Mouse (Mus musculus): ENCODE results near the gene Nlgn2.

Nlgn2 gene

DNA sequence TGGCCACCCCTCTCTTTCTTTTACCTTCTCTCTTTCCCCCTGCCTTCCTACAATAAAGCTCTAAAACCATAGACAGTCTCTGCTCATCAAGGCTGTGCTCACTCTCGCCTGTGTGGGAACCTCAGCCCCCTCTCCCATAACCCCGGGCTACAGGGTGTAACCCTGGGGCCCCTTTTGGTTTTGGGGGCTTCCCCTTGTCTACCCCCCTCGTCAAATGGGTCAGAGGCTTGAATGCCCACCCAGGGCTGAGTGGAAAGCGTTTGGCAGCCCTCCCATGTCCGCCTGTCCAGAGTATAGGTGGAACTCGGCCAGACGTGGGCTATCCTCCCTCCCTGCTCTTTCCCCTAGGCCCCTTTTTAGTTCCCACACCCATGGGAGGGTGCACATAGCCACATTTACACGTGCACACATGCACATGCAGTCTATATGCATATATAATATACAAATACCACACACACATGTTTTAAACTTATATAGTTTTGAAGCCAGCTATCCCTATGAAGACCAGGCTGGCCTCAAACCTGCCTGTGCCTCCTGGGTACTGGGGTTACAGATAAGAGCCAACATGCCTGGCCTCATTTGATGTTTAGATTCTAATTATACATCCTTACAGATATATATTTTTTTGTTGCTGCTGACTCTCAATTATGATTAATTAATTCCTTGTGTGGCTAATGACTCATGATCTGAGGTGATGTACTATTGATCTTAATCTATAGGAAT is 26.7 kb upstream of the Nlgn2 start:
- CTCF ChIA-PET = interaction anchor here (0.7 kb wide), 1 partner anchor 103 kb away, joined by 18 read pairs; no protein-coding TSS in a partner anchor

DNA sequence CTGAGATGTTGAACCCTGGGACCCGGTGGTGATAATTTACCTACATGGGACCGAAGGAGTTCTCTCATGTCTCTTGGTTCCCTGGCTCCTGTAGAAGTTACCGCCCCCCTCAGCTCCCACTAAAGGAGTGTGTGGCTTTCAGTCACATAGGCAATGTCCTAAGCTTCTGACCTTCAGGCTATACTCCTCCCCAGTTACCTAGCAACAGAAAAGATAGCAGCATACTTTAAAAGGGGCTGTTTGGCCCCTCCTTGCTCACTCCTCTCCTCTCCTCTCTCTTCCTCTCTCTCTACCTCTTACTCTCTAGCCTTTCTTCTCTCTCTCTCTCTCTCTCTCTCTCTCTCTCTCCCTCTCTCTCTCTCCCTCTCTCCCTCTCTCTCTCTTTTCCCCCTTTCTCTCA is 26.1 kb upstream of the Nlgn2 start:
- CTCF ChIA-PET = interaction anchor here (0.7 kb wide), 1 partner anchor 103 kb away, joined by 18 read pairs; no protein-coding TSS in a partner anchor

DNA sequence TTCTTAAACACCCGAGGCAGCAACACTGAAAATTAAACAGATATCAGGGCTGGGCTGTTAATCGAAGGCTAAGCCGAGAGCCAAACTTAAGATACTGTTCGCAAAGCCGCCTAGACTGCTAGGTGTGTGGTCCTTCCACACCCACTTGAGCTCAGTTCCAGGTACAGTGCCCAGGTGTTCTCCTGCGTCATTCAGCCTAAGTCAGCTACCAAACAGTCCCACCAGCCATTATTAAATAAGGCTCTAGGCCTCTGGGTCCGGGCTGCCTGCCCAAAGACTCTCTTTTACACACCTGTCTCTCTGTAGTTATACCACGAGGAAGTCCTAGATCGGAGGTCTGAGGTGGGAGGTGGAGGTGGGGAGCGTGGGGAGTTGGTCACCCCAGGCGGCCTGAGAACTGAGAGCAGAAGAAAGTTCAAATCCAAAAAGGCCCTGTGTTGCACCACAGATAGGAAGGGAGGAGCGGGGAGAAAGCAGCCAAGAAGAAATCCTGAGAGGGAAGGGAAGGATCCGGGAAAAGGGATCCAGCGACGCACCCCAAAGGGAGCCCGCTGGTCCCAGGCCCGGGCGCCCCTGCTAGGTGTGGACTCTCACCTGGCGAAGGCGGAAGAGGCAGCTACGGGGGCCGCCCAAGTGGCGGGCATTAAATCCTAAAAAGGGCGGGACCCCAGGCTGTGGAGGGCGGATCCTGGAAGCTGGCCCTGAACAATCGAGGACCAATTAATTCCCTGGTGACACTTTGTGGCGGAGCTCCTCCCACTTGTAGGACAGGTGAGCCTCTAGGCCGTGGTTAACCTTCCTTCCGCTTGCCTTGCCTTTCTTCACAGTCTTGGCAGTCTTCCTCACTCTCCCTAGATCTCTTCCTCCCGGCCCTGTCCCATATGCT is 20.8 kb upstream of the Nlgn2 start, which contains the start of gene Tnk1:
TSS of gene Tnk1 (minus strand) at position 618 of the 886 bp plus-strand sequence.
- CTCF ChIA-PET = interaction anchor here (0.5 kb wide), 1 partner anchor 47 kb away, joined by 3 read pairs; no protein-coding TSS in a partner anchor

DNA sequence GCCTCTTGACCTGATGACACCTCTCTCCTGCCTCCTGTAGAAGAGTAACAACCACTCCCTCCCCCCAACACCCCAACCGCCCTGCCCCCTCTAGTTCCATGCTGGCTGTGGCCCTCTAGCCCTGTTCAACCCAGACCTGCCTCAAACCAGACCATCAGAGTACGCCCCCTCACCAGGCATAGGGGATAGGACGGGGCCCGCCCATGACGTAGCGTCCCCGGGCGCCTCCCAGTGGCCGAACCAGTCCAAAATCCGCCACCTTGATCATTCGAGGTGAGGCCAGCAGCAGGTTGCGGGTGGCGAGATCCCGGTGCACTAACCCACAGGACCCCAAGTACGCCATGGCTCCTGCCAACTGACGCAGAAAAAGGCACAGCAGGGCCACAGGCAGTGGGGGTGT is 17.8 kb upstream of the Nlgn2 start:
- CTCF ChIA-PET = no interaction called here

DNA sequence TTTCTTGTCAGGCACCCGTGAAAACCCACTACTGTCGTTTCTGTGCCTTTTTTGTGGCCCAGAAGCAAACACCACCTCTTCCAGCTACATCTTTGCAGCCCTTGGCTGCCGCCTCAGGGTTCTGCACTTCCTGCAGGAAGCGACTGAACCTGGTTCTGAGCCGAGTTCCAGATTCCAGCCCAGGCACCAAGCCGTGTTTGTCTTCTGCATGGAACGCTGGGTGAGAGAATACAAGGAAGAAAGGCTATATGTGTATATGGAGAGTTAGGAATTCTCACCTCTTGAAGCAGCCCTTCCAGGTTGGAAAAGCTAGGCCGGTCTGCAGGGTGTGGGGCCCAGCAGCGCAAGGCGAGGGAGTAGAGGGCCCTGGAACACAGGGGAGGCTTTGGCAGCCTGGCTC is 17.1 kb upstream of the Nlgn2 start:
- CTCF ChIA-PET = interaction anchor here (0.6 kb wide), 1 partner anchor 15 kb away, joined by 4 read pairs; no protein-coding TSS in a partner anchor

DNA sequence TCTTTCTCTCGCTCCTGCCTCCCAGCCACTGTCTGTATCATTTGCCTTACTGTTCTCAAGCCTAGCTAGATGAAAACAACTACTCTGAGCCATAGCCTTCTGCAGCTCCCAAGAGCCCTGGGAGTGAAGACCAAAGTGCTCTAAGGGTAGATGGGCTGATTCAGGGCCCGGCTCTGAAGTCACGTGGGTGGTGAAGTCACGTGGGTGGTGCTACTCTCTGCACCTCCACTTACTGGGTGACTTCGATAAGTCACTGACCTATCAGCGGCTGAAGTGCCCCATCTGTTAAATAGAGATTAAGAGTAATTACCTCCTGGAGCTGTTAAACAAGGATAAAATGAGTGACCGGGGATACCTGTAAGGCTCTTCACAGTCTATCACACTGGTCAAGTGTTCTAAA is 16.4 kb upstream of the Nlgn2 start:
- CTCF ChIA-PET = no interaction called here

DNA sequence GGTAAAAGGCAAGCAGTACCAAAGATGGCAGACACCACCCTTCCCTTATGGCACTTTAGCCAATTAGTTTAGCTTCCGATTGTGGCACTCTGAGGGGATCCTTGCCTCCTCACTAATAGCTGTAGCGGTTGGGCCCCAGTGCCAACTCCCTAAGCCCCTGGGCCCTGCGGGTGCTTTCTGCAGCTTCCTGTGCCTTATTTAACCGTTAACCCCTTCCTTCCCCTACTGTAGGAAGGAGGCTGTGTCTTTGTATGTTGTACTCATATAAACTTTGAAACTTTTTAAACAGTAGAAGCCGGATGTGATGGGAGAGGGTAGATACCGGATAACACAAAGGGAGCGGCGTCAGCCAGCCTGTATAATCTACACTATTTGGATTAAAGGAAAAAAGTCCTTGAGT is 13.2 kb upstream of the Nlgn2 start:
- CTCF ChIA-PET = interaction anchor here (0.5 kb wide), 1 partner anchor 81 kb away, joined by 3 read pairs; no protein-coding TSS in a partner anchor

DNA sequence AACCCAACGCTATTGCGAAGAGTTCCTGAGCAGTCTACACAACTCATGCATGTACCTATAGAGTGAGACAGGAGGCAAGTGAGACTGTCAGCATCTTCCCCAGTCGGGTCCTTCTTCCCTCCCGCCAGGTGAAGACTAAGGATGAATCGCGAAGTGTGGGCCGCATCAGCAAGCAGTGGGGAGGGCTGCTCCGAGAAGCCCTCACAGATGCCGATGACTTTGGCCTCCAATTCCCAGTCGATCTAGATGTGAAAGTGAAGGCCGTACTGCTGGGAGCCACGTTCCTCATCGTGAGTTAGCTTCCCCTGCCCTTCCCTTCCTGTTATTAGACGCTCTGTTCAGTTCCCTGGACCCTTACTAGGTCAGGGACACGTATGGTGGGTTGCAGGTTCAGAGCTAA is 12.3 kb upstream of the Nlgn2 start:
- CTCF ChIA-PET = no interaction called here

DNA sequence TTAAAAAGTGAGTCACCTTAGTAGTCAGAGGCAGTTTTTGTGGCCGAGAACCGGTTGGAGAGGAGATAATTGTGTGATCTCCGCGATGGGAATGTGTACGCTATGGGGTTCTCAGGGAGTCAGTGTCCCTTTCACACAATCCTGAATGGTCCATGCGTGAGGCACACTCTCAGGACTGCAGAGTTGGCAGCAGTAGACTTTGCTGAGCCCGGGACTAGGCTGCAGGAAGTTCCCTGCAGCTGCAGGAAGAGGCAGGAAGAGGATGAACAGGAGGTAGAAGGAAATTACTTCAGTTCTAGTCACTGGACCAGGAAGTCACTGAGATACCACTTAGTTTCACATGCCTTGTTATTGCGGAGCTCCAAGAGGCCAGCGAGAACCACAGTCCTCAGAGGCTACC is 11.5 kb upstream of the Nlgn2 start:
- CTCF ChIA-PET = no interaction called here

DNA sequence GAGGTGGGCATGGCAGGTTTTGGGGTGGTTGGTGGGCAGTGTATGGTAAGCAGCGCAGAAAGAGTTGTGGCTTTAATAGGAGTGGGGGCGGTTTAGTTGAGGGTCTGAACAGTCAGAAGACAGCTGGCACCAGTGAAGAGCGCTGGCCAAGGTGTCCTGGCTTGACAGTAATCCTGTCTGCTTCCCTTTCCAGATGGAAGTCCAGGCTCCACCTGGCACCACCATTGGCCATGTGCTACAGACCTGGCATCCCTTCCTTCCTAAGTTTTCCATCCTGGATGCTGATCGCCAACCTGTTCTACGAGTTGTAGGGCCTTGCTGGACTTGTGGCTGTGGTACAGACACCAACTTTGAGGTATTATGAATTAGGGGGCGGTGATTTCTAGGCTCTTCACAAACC is 10.4 kb upstream of the Nlgn2 start:
- CTCF ChIA-PET = no interaction called here

DNA sequence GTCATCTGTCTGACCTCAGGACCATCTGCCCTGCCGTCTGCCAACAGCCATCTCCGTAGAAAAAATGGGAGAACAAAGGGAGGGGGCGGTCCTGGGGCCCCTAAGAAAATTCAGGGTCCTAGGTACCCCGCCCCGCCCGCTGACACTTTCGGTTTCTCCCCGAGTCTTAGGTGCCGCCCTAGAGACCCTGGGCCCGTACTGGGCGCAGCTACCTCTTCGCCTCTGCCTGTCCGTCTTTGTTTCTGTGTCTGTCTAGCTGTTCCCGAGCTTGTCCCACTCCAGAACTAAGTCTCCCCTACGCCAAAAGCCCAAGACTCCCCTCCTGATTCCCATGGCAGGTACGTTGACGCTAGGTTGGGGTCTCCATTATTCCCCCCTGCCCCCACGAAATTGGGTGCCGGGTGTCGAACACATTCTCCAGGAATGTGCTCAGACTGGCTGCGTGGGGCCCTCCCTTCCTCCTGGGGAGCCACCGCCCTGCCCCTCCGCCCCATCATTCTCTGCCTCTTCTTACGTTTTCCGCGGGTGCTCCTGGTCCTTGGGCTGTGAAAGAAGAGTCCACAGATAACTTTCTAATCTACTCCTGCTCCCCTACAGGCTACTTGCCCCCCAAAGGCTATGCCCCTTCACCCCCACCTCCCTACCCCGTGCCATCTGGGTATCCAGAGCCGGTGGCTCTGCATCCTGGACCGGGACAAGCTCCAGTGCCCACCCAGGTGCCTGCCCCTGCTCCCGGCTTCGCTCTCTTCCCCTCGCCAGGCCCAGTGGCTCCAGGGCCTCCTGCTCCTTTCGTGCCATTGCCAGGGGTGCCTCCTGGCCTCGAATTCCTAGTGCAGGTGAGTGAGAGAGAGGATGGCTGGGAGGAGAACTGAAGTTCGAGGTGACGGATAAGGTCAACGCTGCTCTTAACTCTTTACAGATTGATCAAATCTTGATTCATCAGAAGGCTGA is 9.4 kb upstream of the Nlgn2 start:
- CTCF ChIA-PET = no interaction called here

DNA sequence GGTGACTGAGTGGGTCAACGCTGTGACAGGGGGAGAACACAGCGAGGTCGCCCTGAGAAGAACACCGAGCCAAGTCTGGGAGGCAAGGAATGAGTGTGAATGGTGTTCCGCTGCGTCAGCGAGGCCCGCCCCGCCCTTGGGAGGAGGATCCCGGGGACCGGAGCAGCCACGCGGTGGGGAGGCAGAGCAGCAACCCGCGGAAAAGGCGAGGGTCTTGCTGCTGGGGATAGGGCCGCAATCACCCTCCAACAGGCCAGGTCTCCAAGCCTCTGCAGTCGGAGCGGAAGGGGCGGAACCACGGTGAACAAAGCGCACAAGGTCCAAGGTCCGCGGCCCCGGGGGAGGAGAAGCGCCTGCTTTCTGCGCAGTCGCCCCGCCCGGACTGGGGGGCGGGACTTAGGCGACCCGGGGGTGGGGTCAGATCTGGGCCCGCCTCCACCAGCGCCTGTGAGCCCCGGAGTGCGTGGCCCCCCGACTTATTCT is 8.7 kb upstream of the Nlgn2 start, which contains the start of gene Plscr3:
TSS of gene Plscr3 (plus strand) at position 179 of the 483 bp plus-strand sequence.
- CTCF ChIA-PET = no interaction called here

DNA sequence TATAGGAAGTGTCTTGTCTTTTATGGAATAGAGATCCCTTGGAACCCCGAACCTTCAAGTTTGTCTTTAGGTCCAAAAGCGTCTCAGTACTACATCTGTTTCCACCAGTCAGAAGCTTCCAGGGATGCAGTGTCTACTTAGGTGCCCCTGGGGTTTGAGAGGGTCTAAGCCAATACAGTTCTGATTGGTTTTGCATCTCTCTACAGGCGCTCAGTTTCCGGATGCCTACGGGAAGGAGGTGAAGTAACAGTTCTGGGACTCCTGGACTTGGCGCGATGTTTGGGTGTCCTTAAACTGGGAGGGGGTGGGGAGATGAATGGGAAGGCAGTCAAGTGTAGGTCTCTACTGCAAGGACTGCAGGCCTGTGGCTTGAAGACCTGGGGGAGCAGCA is 1.1 kb upstream of the Nlgn2 start:
- CTCF ChIA-PET = no interaction called here

DNA sequence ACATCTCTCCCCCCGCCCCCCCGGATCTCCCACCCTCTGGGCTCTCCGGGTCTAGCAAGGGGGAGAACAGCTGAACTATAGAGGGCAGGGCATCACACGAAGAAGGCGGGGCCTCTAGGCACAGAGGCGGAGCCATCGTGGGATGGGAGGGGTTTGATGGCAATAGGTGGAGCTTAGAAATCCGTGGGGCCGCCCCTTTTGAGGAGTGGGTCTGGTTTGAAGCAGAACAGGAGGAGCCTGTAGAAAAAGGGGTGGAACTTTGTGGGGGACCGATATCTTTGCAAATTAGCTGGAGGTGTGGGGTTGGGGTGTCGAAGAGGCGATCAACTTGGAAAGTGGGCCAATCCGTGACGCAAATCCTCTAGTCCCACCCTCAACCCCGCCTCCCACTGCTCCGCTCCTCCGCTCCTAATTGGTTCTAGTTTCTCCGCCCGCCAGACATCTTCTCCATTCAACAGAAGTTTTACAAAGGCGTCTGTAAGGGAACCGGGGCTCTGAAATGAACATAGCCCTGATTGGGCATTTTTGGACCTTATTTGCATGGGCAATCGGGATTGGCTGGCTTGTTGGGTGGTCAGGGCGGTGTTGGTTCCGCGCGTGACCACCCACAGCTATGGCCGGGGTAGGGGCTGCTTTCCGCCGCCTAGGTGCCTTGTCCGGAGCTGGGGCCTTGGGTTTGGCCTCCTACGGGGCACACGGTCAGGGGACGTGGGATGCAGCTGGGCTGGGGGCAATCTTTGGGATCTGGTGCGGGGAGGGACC is 549 bp upstream of the Nlgn2 start, which contains the start of gene Tmem256:
TSS of gene Tmem256 (plus strand) at position 563 of the 762 bp plus-strand sequence.
- CTCF ChIA-PET = interaction anchor here (0.7 kb wide), 1 partner anchor 34 kb away, joined by 3 read pairs; no protein-coding TSS in a partner anchor

DNA sequence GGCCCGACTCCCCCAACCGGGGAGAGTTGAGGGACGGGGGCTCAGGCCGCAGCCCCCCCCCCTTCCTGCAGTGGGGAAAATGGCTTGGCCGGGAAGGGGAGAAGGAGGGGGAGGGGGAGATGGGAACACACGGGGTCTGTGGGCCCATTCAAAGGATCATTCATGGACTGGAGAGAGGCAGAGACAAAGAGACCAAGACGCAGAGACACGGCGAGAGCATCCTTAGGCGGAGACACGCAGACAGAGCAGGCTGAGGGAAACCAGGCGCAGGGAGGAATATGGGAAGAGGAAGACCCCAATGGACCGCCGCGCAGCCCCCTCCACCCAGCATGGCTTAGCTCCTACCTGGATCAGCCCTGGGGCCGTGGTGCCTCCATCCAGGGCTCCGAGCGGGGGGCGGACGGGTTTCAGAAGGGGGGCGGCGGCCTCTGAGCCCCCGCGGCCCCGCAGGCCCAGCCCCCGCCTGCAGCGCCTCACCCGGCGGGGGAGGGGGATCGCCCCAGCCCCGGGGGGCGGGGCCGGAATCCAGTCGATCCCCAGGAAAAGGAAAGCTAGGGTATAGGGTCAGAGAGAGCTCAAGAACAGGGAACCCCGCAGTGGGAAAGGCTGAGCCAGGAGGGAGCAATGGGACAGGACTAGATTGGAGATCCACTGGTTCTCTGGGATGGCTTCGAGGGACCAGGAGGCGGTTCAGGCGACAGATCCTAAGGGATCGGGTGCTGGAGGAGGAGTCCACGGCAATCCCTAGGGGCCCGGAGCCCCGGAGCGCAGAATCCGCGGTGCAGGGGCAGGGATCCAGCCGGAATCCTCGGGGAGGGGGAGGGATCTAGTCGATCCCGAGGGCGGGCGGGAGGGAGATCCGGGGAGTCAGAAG is 644 bp downstream of the Nlgn2 start:
- CTCF ChIA-PET = interaction anchor here (0.8 kb wide), 1 partner anchor 154 kb away, joined by 3 read pairs; no protein-coding TSS in a partner anchor

DNA sequence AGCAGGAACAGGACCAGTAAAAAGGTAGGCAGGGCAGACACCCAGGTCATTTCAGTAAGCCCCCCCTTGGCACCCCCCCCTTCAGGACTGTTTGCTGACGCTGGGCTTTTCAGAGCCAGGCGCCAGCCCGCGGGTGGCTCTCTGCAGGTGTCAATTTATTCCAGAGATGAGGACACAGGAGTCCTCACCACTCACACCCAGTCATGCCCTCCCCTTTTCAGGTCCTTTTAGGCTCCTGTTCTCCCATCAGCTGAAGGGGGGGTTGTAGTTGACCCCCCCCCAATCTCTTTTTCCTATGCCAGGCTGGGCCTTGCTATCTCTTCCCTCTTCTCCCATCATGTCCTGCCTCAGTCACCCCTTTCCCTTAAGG is 1.6 kb downstream of the Nlgn2 start:
- CTCF ChIA-PET = no interaction called here

DNA sequence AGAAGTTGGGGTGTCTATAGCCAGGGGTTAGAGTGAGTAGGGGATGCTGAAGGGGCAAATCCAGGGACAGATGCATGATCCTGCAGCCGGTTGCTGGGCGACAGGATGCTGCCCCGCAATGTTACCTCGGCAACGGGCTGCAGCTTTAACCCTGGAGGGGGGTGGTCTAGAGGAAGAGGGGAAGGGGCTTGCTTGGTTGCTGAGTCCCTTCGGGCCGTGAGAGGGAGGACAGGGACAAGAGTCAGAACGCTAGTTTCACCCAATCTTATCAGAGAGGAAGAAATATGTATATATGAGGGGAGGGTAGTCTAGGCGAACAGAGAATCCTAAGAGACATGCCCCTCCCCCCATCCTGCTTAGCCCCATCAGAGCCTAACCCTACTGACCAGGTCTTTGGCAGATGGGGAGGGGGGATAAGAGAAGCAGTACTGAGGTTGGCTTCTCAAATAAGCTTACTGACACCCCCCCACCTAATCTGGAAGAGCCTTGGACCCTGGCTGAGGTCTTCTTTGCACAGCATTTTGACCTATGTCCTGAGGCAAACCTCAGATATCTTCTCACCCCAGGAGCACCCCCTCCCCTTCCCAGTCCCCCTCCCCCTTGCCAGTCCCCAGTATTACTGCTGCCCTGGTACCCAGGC is 2.1 kb downstream of the Nlgn2 start:
- CTCF ChIA-PET = no interaction called here

DNA sequence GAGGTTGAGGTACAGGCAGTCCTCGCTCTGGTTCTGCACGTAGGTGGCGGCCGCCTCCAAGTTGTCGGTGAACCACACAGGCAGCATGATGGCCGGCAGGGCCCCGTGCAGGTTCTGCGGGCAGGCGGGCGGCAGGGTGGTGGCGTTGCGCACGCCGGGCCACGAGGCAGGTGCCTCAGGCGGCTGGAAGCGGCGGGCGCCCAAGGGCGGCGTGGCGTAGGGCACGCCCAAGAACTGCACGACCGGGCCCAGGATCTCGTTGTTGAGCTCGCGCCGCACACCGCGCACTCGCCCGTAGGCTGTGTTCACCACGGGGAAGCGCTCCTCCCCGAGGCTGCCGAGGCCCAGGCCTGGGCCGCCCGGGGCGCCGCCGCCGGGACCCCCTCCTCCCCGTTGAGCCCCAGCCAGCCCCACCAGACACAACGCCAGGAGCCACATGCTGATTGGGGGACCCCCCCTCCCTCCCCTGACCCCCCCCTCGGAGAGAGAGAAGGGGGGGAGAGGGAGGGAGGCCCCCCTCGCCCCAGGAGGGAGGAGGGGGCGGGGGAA is 3.5 kb downstream of the Nlgn2 start:
- CTCF ChIA-PET = no interaction called here

DNA sequence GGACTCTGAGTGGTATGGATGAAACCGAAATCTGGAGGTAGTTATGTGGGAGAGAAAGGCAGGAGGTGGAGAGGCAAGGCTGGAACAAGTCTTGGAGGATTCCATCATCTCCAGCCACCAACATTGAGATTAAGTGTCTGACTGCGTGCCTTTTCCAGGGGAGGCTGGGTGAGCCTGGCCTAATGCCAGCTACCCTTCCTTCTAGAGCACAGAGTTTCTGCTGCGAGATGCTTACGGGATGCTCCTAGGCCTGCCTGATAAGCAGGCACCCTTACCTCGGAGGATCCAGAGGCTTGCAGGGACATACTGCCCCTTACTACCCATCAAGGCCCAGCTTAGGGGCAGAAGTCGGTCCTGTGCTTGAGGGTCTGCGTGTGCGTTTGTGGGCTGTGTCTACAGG is 4.0 kb downstream of the Nlgn2 start:
- CTCF ChIA-PET = no interaction called here

Measured in spleen, embryonic (tissue).